Mouse (Mus musculus): ENCODE measurements at regions not wholly inside any gene's neighbourhood (a gene's known extent, or its start where the extent isn't known, plus 50 kb on each side); places are given as distances from the start of the nearest gene placed in this dataset.

DNA sequence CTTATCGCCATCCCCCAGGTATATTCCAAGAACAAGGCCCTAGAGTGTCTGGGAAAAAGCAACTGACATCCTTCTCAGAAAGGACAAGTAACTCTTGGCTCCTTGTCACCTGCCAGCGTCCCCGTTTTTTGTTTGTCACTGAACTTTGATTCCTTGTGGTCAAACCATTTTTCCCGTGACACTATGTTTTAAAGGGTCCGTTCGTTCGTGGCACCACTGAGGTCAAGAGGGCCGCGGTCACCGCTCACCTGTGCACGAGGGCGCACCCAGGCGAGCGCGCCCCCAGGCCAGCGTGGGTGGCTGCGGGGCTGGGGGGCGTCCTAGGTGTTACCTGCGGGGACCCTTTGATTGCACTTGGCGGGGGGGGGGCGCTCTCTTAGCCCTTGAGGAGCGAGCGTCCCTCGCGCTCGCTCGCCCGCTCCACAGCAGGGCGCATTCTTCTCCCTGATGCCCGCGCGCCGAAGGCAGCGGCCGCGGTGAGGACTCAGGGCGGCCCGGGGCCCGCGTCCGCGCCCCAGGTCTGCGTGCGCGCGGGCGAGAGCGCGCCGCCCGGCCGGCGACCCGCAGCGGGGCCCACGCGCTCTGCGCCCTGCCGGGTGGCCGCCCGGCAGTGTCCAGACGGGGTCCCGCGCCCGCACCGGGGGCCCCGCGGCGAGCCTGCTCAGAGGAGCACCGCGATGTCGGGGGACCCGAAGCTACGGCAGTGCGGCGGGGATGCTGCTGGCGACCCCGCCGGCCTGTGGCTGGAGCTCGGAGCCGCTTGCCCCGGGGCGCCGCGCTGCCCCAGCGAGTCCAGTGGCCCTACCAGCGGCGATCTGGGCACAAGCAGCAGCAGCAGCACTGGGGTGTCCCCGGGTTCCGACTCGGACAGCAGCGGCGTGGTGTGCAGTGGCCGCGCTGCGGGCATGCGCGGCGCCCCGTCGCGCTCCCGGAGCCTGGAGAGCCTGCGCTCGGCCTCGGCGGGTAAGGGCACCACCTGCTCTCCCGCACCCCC lies 92.5 kb downstream of the Fam168b start:
- Histone ChIP-seq H3K4me3 (replicated peaks; ENCODE audit: control insufficient read depth, low read depth, low read length) (no peak overlapping the region), H3K4me1 (ENCODE audit: control insufficient read depth, insufficient read depth, low read length) (no peaks in the 10 kb centered on the region), H3K27ac (ENCODE audit: control insufficient read depth, insufficient read depth, low read depth, low read length, poor library complexity) (no peak overlapping the region)
- TF ChIP-seq POLR2A (IDR thresholded peaks at IDR 0.05; ENCODE audit: borderline replicate concordance, control insufficient read depth, low read depth, low read length), result no peak
- TF ChIP-seq CTCF (IDR thresholded peaks at IDR 0.05; ENCODE audit: control insufficient read depth, insufficient read depth, low read length), result no peak
- WGBS, result 2% methylated on average over 99 of the region's 108 CpGs

DNA sequence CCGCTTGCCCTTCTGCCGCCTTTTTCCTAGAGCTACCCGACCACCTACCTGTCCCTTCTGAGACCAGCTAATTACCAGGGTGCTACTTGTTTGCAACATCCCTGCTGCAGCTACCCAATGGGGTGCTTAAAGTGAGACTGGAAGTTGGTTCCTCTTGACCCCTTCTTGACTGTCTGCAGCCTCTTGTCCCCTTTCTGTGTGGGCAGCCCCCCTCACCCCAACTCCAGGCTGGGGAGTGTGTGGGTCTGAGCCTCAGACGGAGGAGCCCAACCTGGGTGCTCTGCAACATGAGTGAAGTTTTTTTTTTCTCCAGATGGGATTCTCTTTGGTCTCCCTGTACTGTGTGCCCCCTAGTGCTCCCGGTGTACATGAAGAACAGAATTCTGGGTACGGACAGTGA lies 91.7 kb downstream of the Fam168b start:
- no peak overlapping the region for H3K27ac ChIP-seq (ENCODE audit: control insufficient read depth, insufficient read depth, low read depth, low read length, poor library complexity)
- H3K4me3 ChIP-seq (replicated peaks; ENCODE audit: control insufficient read depth, low read depth, low read length), result no peak overlapping the region
- no peaks in the 10 kb centered on the region for H3K4me1 ChIP-seq (ENCODE audit: control insufficient read depth, insufficient read depth, low read length)
- no peak for TF ChIP-seq POLR2A (IDR thresholded peaks at IDR 0.05; ENCODE audit: borderline replicate concordance, control insufficient read depth, low read depth, low read length)
- TF ChIP-seq CTCF (IDR thresholded peaks at IDR 0.05; ENCODE audit: control insufficient read depth, insufficient read depth, low read length), result no peak
- WGBS, result 5% methylated on average over 6 of the region's 6 CpGs

- Histone ChIP-seq H3K4me1 (ENCODE audit: control insufficient read depth, insufficient read depth, low read length) (no peaks in the 10 kb centered on the region), H3K4me3 (replicated peaks; ENCODE audit: control insufficient read depth, low read depth, low read length) (no peak overlapping the region), H3K27ac (ENCODE audit: control insufficient read depth, insufficient read depth, low read depth, low read length, poor library complexity) (no peak overlapping the region)
- no peak for TF ChIP-seq CTCF (IDR thresholded peaks at IDR 0.05; ENCODE audit: control insufficient read depth, insufficient read depth, low read length)
- WGBS, result 62% methylated on average over 5 of the region's 5 CpGs
Observed at GRCm38 (mm10) chr1:34753581-34753980, 89.3 kb downstream of the Fam168b start.

GRCm38 (mm10) chr1:34760547-34760946 lies 82.3 kb downstream of the Fam168b start:
- no peak overlapping the region for H3K4me3 ChIP-seq (replicated peaks; ENCODE audit: control insufficient read depth, low read depth, low read length)
- 63% methylated on average over 4 of the region's 4 CpGs for WGBS
- H3K27ac ChIP-seq (ENCODE audit: control insufficient read depth, insufficient read depth, low read depth, low read length, poor library complexity), result no peak overlapping the region
- H3K4me1 ChIP-seq (ENCODE audit: control insufficient read depth, insufficient read depth, low read length), result no peaks in the 10 kb centered on the region
- no peak for TF ChIP-seq CTCF (IDR thresholded peaks at IDR 0.05; ENCODE audit: control insufficient read depth, insufficient read depth, low read length)
- TF ChIP-seq POLR2A (IDR thresholded peaks at IDR 0.05; ENCODE audit: borderline replicate concordance, control insufficient read depth, low read depth, low read length), result no peak

- no peaks in the 10 kb centered on the region for H3K4me1 ChIP-seq (ENCODE audit: control insufficient read depth, insufficient read depth, low read length)
- no peak overlapping the region for H3K27ac ChIP-seq (ENCODE audit: control insufficient read depth, insufficient read depth, low read depth, low read length, poor library complexity)
- TF ChIP-seq POLR2A (IDR thresholded peaks at IDR 0.05; ENCODE audit: borderline replicate concordance, control insufficient read depth, low read depth, low read length), result no peak
- TF ChIP-seq CTCF (IDR thresholded peaks at IDR 0.05; ENCODE audit: control insufficient read depth, insufficient read depth, low read length), result no peak
- H3K4me3 ChIP-seq (replicated peaks; ENCODE audit: control insufficient read depth, low read depth, low read length), result no peak overlapping the region
Observed at GRCm38 (mm10) chr1:34761436-34761835, 81.4 kb downstream of the Fam168b start.

GRCm38 (mm10) chr1:34761870-34762269 lies 81.0 kb downstream of the Fam168b start:
- no peak for TF ChIP-seq POLR2A (IDR thresholded peaks at IDR 0.05; ENCODE audit: borderline replicate concordance, control insufficient read depth, low read depth, low read length)
- TF ChIP-seq CTCF (IDR thresholded peaks at IDR 0.05; ENCODE audit: control insufficient read depth, insufficient read depth, low read length), result no peak
- H3K4me1 ChIP-seq (ENCODE audit: control insufficient read depth, insufficient read depth, low read length), result no peaks in the 10 kb centered on the region
- 83% methylated on average over 5 of the region's 5 CpGs for WGBS
- no peak overlapping the region for H3K27ac ChIP-seq (ENCODE audit: control insufficient read depth, insufficient read depth, low read depth, low read length, poor library complexity)
- H3K4me3 ChIP-seq (replicated peaks; ENCODE audit: control insufficient read depth, low read depth, low read length), result no peak overlapping the region
